Mouse (Mus musculus) hindlimb bud, embryonic 11.5 days (tissue): ENCODE measurements around the gene Sumo2.
"Not testable (repeated sequence)": the region's sequence is repeated elsewhere in the genome, so short reads cannot be mapped to it uniquely, and the experiment has no call there.

Experiments
- DNase-seq: peaks from one replicate; pipeline ENCODE4 v3.0.0-alpha.2; 2012; ENCODE audit warnings: low read depth, low spot score; ENCODE audit errors: extremely low spot score

The Sumo2 gene

DNA sequence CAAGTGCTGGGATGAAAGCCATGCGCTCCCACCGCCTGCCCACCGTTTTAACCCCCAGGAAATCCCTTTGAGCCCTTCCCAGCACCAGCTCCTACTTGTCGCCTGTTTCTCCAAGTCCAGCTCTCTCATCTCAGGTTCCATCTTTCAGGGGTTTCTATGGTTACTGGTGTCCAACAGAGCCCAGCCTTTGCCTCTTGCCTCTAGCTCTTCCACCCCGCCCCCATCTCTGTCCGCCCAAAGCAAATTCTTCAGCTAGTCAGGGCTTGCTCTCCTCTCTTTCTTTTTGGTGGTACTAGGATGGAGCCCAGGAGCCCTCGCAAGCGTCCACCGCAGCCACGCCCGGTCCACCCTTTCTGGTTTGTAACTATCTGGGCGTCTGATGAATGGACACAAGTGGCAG is 50.9 kb downstream of the Sumo2 start:
- DNase-seq: no peak

DNA sequence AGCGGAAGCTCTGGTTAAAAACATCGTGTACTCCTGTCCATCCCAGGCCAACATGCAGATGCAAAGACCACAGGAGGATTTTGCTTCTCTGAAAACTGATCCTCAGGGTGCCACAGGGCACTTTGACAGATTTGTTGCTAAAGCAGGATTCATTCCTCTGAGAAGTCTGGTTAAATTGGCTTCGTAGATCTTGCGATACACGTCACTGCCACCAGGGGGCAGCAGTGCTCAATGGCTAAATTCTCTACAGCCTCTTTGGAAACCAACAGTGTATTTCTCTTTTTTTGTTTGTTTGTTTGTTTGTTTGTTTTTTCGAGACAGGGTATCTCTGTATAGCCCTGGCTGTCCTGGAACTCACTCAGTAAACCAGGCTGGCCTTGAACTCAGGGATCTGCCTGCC is 52.4 kb downstream of the Sumo2 start:
- DNase-seq: peak; percentile 50

DNA sequence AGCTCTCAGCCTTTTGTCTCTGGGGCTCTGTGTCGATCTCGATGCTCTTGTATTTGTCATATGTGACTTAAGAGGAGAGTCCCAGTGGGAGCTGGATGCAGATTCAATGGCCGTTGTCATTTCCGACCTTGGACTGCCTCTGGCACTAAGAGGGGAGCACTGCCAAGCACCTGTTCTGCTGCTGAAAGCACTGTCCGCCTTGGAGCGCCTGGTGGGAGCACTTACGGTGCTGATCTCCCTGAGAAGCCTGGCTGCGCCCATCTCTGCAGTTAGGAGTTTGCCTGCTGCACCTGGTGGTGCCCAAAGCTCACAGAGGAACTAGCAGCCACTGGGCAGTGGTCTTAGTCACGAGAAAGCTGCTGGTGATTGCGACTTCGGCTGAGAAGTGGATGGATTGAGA is 52.8 kb downstream of the Sumo2 start:
- no peak for DNase-seq

DNA sequence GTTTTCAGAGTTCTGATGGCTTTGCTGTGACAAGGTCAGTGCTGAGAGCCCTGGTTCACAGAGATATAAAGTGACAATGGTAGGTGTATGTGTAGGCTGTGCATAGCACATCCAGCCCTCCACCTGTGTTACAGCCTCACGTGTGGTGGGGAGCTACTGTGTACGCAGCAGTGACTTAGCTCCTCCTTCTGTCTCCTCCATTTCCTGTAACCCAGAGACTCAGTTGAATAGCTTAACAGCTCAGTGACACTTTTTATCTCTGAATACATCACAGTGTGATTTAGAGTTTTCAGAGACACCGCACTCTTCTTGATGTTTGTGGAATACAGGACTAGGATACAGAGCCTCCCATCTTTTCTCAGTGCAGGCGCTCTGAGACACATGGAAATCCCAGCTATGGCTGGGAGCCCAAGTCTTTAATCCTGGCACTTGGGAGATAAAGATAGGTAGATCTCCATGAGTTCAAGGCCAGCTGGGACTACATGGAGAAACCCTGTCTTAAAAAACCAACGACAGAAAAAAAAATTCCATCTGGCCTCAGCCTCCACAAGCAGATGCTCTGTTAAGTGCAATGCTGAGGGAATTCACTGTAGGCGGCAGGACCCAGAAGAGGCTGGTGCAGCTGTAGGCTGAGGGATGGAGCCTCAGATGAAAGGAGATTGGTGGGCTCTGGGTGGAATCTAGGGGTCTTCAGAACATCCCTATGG is 54.4 kb downstream of the Sumo2 start:
- no peak for DNase-seq

DNA sequence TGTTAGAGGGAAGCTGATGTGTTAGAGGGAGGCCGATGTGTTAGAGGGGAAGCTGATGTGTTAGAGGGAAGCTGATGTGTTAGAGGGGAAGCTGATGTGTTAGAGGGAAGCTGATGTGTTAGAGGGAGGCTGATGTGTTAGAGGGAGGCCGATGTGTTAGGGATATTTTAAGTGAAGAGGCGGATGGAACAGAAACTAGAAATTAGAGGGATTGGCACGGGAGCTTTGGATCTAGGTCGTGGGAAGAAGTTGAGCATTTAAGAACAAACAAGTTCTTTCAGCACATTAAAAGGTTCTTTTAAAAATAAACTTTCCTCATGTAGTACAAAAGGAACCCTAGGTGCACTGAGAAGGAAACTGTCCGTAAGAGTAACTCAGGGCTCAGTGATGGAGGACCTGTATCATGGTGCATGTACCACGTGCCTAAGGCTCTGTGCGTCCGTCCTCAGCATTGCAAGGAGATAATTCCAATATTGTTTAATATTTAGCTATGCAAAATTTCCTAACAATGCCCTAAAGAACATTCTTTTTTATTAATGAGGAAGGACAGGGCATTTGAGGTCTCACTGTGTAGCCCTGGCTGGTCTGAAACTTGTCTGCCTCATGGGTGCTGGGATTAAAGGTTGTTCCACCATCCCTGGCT is 57.7 kb downstream of the Sumo2 start:
- DNase-seq: no peak

DNA sequence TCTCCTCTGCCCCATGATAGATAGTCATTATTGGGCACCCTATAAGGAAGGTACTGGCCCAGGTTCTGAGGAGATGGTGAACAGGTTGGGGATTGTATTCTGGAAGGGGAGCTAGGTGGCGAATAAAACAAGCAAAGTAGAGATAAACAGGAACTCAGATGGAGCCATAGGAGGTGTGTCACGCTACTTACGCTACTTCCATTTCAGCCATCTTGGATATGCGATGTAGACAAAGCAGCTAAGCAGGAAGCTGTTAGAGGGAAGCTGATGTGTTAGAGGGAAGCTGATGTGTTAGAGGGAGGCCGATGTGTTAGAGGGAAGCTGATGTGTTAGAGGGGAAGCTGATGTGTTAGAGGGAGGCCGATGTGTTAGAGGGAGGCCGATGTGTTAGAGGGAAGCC is 58.7 kb downstream of the Sumo2 start:
- DNase-seq: not testable (repeated sequence)

DNA sequence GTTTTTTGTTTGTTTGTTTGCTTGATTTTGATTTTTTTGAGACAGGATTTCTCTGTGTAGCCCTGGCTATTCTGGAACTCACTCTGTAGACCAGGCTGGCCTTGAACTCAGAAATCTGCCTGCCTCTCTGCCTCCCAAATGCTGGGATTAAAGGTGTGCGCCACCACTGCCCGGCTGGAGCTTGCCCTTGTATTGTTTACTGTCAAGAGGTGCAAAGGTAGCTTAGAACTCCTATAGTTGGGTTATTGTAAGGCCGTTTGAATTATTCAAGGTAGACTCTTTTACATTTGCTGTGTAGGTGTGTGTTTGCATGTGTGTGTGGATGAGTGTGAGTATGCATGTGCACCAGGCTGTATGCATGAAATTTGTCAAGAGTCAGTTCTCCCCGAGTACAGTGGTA is 59.4 kb downstream of the Sumo2 start:
- DNase-seq: not testable (repeated sequence)

DNA sequence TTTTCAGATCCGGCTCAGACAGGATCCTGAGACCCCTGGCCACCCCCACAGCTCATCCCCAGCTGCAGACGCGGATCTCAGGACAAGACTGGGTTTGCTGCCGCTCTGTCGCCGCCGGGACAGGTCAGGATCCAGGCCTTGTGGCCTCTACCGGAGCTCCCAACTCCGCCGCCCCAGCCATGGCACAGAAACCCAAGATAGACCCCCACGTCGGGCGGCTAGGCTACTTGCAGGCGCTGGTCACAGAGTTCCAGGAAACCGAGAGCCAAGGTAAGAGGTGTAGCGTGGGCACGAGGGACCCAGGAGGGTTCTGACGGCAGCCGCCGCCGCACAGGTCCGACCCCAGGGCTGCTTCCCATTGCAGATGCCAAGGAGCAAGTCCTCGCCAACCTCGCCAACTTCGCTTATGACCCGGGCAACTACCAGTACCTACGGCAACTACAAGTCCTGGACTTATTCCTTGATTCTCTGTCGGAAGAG is 60.3 kb downstream of the Sumo2 start:
- no peak for DNase-seq

DNA sequence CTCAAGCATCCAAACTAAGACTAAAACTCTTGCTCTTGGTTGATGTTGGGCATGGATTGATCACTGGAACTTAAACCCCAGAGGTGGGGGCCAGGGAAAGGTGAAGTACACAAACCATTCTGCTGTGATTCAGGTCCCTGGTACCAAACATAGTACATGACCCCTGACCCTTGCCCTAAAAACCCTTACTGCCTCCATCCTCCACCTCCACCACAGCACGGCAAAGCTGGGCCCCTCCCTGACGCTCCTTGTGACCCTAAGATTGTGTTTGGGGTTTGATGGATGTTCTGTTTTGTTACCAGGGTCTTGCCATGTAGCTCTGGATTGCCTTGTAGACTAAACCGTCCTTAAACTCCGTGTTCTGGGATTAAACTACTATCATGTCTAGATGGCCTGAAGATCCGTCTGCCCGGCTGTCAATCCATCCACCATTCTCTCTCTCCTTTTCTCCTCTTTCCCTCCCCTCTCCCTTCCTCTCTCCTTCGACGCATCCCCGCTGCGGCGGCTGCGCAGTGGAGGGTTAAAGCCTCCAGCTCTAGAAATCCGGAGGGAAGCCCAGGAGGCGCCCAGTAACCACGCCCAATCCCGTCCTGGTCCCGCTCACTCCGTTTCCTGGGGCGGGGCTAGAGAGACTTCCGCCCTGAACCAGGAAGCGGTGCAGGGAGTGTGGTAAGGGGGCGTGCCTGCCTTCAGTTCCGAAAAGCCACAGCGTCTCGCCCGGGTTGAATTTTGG is 60.9 kb downstream of the Sumo2 start, which contains the start of gene Armc7:
Gene Armc7 (plus strand): TSS at position 643 of the 733 bp plus-strand sequence.
- DNase-seq: peak; percentile 57

DNA sequence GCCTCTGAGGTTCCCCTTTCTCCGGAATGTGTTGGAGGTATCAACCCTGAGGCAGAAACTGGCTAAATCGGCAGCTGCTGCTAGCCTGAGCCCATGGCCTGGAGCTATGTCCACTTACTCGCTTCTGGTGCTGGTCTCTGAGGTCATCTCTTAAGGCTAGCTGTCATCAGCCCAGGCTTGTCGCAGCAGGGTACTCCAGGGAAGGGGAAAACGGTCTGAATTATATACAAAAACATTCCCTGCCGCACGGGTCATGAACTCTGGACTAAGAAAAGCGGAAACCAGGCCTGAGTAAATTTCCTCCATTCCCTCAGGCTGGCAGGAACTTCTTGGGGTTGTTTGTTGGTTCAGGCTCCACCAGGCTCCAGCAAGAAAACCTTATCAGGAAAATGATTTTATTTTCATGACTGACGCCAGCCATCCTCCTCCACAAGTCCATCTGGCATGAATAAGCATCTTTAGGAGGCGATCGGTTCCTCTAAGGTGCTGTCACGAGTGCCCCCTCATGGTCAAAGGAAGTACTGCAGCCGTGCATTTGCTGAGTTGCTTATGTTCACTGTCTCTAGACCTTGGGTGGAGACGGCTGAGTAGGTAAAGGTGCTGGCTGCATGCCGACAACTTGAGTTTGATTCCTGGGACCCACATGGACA is 62.3 kb downstream of the Sumo2 start:
- DNase-seq: peak; percentile 95
